Mouse (Mus musculus): ENCODE measurements at regions not wholly inside any gene's neighbourhood (a gene's known extent, or its start where the extent isn't known, plus 50 kb on each side); places are given as distances from the start of the nearest gene placed in this dataset.

- Histone ChIP-seq H3K27ac (replicated peaks) (no peak overlapping the region), H3K4me2 (replicated peaks; ENCODE audit: low read depth) (no peak overlapping the region), H3K4me1 (replicated peaks; ENCODE audit: control insufficient read depth, insufficient read depth) (no peaks in the 10 kb centered on the region), H3K9me3 (ENCODE audit: control insufficient read depth, low read length) (no peaks in the 10 kb centered on the region), H3K4me3 (ENCODE audit: low read depth, low read length) (no peak overlapping the region), H3K9ac (ENCODE audit: low read length) (no peak overlapping the region), H3K36me3 (ENCODE audit: control insufficient read depth, insufficient read depth, low read length) (no peaks in the 10 kb centered on the region), H3K27me3 (ENCODE audit: control insufficient read depth, insufficient read depth, low read length) (no peaks in the 10 kb centered on the region)
- no peak for ATAC-seq (ENCODE audit: low FRiP score, low TSS enrichment)
- WGBS: 57% methylated on average over 6 of the region's 6 CpGs
- DNase-seq (ENCODE audit: low spot score): no peak
- TF ChIP-seq EP300 (optimal IDR thresholded peaks at IDR 0.05): no peak
- TF ChIP-seq CTCF (IDR thresholded peaks at IDR 0.05; ENCODE audit: low read depth): no peak
These were observed 299.5 kb downstream of the 4933412E24Rik start for GRCm38 (mm10) chr15:59716872-59717271.

- 84% methylated on average over 3 of the region's 3 CpGs for WGBS
- H3K36me3 ChIP-seq (ENCODE audit: control insufficient read depth, insufficient read depth, low read length): no peaks in the 10 kb centered on the region
- no peak overlapping the region for H3K4me2 ChIP-seq (replicated peaks; ENCODE audit: low read depth)
- H3K27me3 ChIP-seq (ENCODE audit: control insufficient read depth, insufficient read depth, low read length): no peaks in the 10 kb centered on the region
- TF ChIP-seq CTCF (IDR thresholded peaks at IDR 0.05; ENCODE audit: low read depth): no peak
- TF ChIP-seq EP300 (optimal IDR thresholded peaks at IDR 0.05): no peak
- DNase-seq (ENCODE audit: low spot score): no peak
- no peaks in the 10 kb centered on the region for H3K4me1 ChIP-seq (replicated peaks; ENCODE audit: control insufficient read depth, insufficient read depth)
- H3K9ac ChIP-seq (ENCODE audit: low read length): no peak overlapping the region
- no peak for ATAC-seq (ENCODE audit: low FRiP score, low TSS enrichment)
- no peak overlapping the region for H3K27ac ChIP-seq (replicated peaks)
- no peaks in the 10 kb centered on the region for H3K9me3 ChIP-seq (ENCODE audit: control insufficient read depth, low read length)
- no peak overlapping the region for H3K4me3 ChIP-seq (ENCODE audit: low read depth, low read length)
These were observed 300.5 kb downstream of the 4933412E24Rik start for GRCm38 (mm10) chr15:59715951-59716350.

GRCm38 (mm10) chr15:59713965-59714739 lies 302.3 kb downstream of the 4933412E24Rik start:
- ATAC-seq (ENCODE audit: low FRiP score, low TSS enrichment): no peak
- no peaks in the 10 kb centered on the region for H3K9me3 ChIP-seq (ENCODE audit: control insufficient read depth, low read length)
- H3K27me3 ChIP-seq (ENCODE audit: control insufficient read depth, insufficient read depth, low read length): no peaks in the 10 kb centered on the region
- H3K4me2 ChIP-seq (replicated peaks; ENCODE audit: low read depth): no peak overlapping the region
- no peaks in the 10 kb centered on the region for H3K36me3 ChIP-seq (ENCODE audit: control insufficient read depth, insufficient read depth, low read length)
- H3K4me1 ChIP-seq (replicated peaks; ENCODE audit: control insufficient read depth, insufficient read depth): no peaks in the 10 kb centered on the region
- TF ChIP-seq EP300 (optimal IDR thresholded peaks at IDR 0.05): no peak
- TF ChIP-seq CTCF (IDR thresholded peaks at IDR 0.05; ENCODE audit: low read depth): no peak
- no peak overlapping the region for H3K4me3 ChIP-seq (ENCODE audit: low read depth, low read length)
- no peak overlapping the region for H3K27ac ChIP-seq (replicated peaks)
- DNase-seq (ENCODE audit: low spot score): no peak
- WGBS: 67% methylated on average over 8 of the region's 8 CpGs
- H3K9ac ChIP-seq (ENCODE audit: low read length): no peak overlapping the region

GRCm38 (mm10) chr15:59712077-59712752 lies 304.2 kb downstream of the 4933412E24Rik start:
- TF ChIP-seq EP300 (optimal IDR thresholded peaks at IDR 0.05): no peak
- TF ChIP-seq CTCF (IDR thresholded peaks at IDR 0.05; ENCODE audit: low read depth): no peak
- no peak for ATAC-seq (ENCODE audit: low FRiP score, low TSS enrichment)
- no peak overlapping the region for H3K4me2 ChIP-seq (replicated peaks; ENCODE audit: low read depth)

GRCm38 (mm10) chr15:59709925-59710324 lies 306.5 kb downstream of the 4933412E24Rik start:
- 82% methylated on average over 2 of the region's 2 CpGs for WGBS
- Histone ChIP-seq H3K27ac (replicated peaks) (no peak overlapping the region), H3K36me3 (ENCODE audit: control insufficient read depth, insufficient read depth, low read length) (no peaks in the 10 kb centered on the region), H3K9ac (ENCODE audit: low read length) (no peak overlapping the region), H3K9me3 (ENCODE audit: control insufficient read depth, low read length) (no peaks in the 10 kb centered on the region), H3K4me1 (replicated peaks; ENCODE audit: control insufficient read depth, insufficient read depth) (no peaks in the 10 kb centered on the region), H3K4me3 (ENCODE audit: low read depth, low read length) (no peak overlapping the region), H3K27me3 (ENCODE audit: control insufficient read depth, insufficient read depth, low read length) (no peaks in the 10 kb centered on the region), H3K4me2 (replicated peaks; ENCODE audit: low read depth) (no peak overlapping the region)
- TF ChIP-seq EP300 (optimal IDR thresholded peaks at IDR 0.05) (no peak), CTCF (IDR thresholded peaks at IDR 0.05; ENCODE audit: low read depth) (no peak)
- DNase-seq (ENCODE audit: low spot score) (no peak), ATAC-seq (ENCODE audit: low FRiP score, low TSS enrichment) (no peak)

More at GRCm38 (mm10) chr15:59712077-59712752, 304.2 kb downstream of the 4933412E24Rik start:
- H3K27me3 ChIP-seq (ENCODE audit: control insufficient read depth, insufficient read depth, low read length): no peaks in the 10 kb centered on the region
- no peak for DNase-seq (ENCODE audit: low spot score)
- H3K36me3 ChIP-seq (ENCODE audit: control insufficient read depth, insufficient read depth, low read length): no peaks in the 10 kb centered on the region
- no peak overlapping the region for H3K9ac ChIP-seq (ENCODE audit: low read length)
- WGBS: 77% methylated on average over 5 of the region's 5 CpGs
- H3K4me1 ChIP-seq (replicated peaks; ENCODE audit: control insufficient read depth, insufficient read depth): no peaks in the 10 kb centered on the region
- H3K9me3 ChIP-seq (ENCODE audit: control insufficient read depth, low read length): no peaks in the 10 kb centered on the region
- no peak overlapping the region for H3K27ac ChIP-seq (replicated peaks)
- no peak overlapping the region for H3K4me3 ChIP-seq (ENCODE audit: low read depth, low read length)

- H3K27ac ChIP-seq (replicated peaks): no peak overlapping the region
- H3K4me2 ChIP-seq (replicated peaks; ENCODE audit: low read depth): no peak overlapping the region
- H3K9me3 ChIP-seq (ENCODE audit: control insufficient read depth, low read length): no peaks in the 10 kb centered on the region
- H3K27me3 ChIP-seq (ENCODE audit: control insufficient read depth, insufficient read depth, low read length): no peaks in the 10 kb centered on the region
- H3K36me3 ChIP-seq (ENCODE audit: control insufficient read depth, insufficient read depth, low read length): no peaks in the 10 kb centered on the region
- no peaks in the 10 kb centered on the region for H3K4me1 ChIP-seq (replicated peaks; ENCODE audit: control insufficient read depth, insufficient read depth)
- DNase-seq (ENCODE audit: low spot score) (no peak), ATAC-seq (ENCODE audit: low FRiP score, low TSS enrichment) (no peak)
- no peak overlapping the region for H3K9ac ChIP-seq (ENCODE audit: low read length)
- no peak overlapping the region for H3K4me3 ChIP-seq (ENCODE audit: low read depth, low read length)
- TF ChIP-seq EP300 (optimal IDR thresholded peaks at IDR 0.05): no peak
- no peak for TF ChIP-seq CTCF (IDR thresholded peaks at IDR 0.05; ENCODE audit: low read depth)
These were observed 308.0 kb downstream of the 4933412E24Rik start for GRCm38 (mm10) chr15:59708402-59708801.

Data from stomach, postnatal 0 days (tissue).